Mouse (Mus musculus) spleen, adult 12 weeks (tissue): ENCODE measurements around the gene Aldh1b1.

Source experiments
- DNase-seq: peaks from one replicate; pipeline ENCODE4 v3.0.0; 2022; ENCODE audit warnings: low spot score

Gene Aldh1b1

GRCm38 (mm10) chr4:45826275-45827040 is 27.6 kb downstream of the Aldh1b1 start, which contains the start of gene Igfbpl1:
Igfbpl1 (minus strand) TSS chr4:45826923.
- DNase-seq, result no peak

DNA sequence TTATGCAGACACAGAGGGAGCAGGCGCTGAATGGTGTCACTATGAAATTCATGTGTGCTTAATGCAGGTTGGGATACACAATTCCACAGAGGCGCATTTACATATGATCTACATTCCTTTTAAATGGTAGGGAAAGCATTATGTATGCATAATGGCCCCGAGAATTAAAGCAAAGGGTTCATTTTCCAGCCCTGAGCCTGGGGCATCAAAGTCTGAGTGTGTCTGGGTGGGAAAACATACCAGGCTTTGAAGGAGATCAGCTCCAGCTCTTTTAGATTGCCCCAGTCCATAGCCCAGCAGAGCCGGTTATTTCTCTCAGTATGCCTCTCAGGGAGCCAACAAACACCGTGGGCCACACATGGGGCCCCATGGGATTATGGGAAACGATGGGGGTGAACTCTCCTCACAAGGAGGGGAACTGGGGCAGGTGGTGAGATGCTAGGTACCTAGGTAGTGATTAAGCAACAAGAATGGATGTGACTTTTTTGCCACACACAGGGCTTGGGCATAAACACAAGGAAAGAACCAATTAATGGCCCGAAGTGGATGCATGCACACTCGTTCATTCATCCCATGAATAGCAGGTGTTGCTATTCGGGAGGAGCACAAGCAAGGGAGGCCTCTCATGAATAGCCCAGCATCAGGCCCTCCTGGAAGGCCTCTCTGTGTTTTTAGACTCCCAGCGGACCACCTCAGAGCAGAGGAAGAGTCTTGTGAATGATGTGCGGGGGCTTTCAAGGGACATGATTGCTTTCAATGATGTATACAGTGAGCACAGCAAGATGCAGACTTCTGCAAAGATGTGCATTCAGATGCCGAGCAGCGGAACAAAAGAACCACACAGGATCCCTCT is 31.3 kb downstream of the Aldh1b1 start:
- DNase-seq, result no peak

DNA sequence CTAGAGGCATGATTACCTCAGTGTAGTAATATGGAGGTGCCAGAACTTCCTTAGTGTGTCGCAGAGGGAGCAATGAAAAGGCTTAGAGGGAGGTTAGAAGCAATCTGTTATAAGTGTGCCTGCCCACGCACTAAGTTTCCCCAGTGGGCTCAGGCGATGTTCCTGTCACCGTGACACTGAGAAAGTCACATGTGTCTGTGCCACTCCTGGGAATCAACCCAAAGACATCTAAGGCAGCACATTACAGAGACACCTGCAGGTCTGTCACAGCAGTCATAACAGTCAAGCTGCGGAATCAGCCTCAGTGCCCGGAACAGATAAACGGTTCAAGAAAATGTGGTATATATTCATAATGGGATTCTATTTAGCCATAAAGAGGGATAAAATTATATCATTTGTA is 33.2 kb downstream of the Aldh1b1 start:
- no peak for DNase-seq

- DNase-seq, result no peak
Measured at GRCm38 (mm10) chr4:45833461-45833860, 34.6 kb downstream of the Aldh1b1 start.

DNA sequence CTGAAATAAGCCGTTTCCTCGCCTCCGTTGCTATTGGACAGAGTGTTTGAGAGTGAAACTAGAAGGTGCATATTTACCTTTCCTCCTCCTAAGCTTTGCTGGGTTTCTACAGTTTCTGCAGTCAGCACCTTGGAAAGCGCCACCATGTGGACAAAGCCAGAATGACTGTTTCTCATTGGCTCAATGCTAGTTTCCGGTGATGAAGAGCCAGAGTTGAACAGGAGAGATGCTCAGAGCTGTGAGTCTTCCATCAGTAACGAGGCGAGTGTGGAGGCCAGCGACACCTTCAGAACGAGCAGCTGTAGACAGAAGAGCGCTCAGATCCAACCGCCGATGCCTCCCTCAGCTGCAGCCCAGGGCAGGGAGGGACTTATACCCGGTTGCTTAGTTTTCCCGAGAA is 45.5 kb downstream of the Aldh1b1 start:
- DNase-seq, result peak; percentile 19

GRCm38 (mm10) chr4:45846263-45846662 is 47.4 kb downstream of the Aldh1b1 start:
- DNase-seq, result no peak

DNA sequence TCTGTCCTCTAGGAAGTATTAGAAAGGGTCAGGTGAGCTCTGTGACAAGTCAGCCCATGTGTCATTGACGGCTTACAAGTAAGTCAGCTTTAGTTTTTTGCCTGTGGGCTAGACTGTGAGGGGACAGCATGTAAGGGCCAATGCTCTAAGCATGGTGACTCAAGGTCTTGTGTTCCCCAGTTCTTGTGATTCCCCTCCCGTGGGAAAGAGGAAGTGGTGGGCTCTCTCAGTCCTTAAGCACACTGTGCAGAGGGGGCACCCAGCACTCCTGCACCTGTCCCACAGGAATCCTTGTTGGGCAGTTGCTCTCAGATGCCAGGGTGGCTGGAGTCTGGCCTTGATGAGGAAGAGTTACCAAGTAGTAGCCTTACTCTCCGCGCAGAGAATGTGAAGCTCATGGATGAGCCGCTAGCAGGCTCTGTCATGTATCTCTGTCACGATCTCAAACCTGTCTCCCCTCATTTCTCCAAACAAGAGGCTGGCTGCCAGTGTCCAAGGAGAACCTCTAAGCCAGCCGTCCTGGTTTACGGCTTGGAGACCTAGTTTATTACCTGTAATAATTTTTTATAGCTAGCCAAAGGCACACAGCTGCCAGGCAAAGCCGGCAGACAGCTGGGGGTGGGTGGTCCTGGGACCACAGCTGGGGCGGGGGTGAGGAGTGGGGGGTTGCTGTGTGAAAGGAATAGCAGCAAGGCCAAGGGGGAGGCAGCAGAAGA is 49.4 kb downstream of the Aldh1b1 start, which contains the start of gene Stra6l:
TSS of gene Stra6l (plus strand) at position 556 of the 716 bp plus-strand sequence.
- no peak for DNase-seq

DNA sequence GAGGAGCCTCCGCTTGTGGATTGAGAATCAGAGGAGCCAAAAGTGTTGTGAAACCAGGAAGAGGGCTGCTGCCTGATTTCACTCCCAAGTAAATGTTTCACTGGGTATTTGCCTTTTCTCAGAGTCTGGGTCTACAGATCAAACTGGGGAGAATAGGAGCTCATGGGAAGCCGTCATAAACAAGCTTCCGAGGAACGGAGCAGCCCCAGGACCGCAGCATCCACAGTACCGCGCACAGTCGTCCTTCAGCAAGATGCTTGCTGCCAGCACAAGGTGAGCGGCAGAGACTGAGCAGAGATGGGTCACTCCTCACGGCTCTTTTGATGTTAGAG is 50.0 kb downstream of the Aldh1b1 start:
- no peak for DNase-seq

GRCm38 (mm10) chr4:45849419-45849818 is 50.6 kb downstream of the Aldh1b1 start:
- no peak for DNase-seq

DNA sequence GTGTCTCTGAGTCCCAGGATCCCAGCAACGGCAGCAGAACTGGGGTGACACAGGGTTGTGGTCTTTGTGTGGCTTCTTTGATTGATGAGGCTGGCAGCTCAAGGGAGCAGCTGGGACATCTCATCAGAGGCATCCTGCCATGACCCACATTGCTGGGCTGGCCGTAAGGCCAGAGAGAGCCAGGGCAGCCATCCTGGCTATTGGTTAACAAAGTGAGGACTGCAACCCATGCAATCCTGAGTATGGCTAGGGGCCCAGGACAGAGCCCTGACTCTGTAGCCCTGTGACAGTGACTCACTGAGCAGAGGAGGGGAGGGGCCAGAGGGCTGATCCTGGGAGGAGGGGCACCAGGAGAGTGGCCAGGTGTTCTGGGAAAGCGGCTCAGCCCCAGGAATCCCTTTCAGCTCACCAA is 52.8 kb downstream of the Aldh1b1 start:
- DNase-seq, result no peak

GRCm38 (mm10) chr4:45853496-45854246 is 54.8 kb downstream of the Aldh1b1 start:
- DNase-seq, result no peak
